Mouse (Mus musculus): Measurements from ENCODE around the gene Gm20716. TPM values are rescaled to one million over a fixed set of nuclear protein-coding genes. Genes with fewer than 3 reads are reported as not detected.

The Gm20716 gene
- 15.5 and 30.9 TPM in 2 replicates for total RNA-seq (2015; ENCODE audit: low replicate concordance)
- 29.1 and 31.1 TPM in 2 replicates for total RNA-seq (2017; ENCODE audit: low replicate concordance)

DNA sequence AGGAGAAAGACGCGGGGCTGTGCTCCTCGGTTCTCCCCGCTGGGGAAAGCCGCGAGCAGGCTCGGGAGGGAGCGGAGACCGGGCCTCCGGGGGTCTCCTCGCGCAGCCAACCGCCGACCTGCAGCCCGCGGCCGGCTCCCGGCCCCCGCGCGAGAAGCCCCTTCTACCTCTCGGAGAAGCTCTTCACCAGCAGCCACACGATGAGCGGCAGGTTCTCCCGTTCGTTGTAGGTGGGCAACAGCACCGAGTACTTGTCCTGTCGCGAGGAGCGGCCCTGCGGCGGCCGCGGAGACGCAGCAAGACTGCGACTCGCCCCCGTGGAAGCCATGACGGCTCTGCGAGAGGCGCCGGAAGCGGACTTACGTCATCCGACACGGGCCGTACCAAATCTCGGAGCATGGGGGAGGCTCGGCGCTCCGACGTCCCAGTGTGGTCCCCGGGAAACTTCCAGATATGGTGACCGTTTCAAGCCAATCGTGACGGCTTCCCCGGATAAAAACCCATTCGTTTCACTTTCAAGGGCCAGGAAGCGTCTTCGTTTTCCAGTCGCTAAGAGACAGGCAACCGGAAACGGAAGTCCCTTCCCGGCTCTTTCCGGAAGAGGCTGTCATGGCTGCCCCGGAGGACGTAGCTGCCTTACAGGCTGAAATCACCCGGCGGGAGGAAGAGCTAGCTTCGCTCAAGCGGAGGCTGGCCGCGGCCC, at the start of gene Gm20716, which contains the start of the genes Dpm1 and Mocs3:
TSS of gene Gm20716 (minus strand) at position 339 of the 703 bp plus-strand sequence.
TSS of gene Dpm1 (minus strand) at position 566 of the 703 bp plus-strand sequence.
TSS of gene Mocs3 (plus strand) at position 597 of the 703 bp plus-strand sequence.
- ATAC-seq (replicated peaks; ENCODE audit: low FRiP score, poor library complexity, severe bottlenecking), result peak; percentile 92

DNA sequence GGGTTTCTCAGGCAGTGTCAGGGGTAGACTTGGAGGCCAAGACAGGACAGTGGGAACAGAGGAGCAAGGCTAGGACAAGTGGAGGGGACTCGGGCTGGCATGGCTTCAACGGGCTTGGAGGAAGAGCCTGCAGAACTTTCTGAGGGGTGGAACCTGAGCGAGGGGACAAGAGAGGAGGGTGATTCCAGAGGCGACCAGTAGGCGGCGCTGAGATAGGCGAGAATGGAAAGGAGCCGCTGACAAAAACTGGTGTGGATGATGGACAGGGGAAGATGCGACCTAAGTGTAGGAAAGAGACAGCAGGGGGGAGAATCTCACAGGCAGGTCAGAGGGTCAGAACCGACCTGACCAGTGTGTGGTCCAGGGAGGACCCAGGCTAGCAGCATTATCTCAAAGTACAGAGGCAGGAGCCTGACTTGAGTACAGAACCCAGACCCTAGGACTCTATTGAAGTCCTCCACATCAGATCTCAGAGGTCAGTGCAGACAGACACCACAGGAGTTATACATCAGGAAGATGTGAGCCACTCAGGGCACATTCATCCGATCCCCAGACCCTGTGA, 44.3 kb upstream of the Gm20716 start:
- ATAC-seq (replicated peaks; ENCODE audit: low FRiP score, poor library complexity, severe bottlenecking), result 0 out of 2 replicates have a peak, but pooled peaks have one; percentile 59

DNA sequence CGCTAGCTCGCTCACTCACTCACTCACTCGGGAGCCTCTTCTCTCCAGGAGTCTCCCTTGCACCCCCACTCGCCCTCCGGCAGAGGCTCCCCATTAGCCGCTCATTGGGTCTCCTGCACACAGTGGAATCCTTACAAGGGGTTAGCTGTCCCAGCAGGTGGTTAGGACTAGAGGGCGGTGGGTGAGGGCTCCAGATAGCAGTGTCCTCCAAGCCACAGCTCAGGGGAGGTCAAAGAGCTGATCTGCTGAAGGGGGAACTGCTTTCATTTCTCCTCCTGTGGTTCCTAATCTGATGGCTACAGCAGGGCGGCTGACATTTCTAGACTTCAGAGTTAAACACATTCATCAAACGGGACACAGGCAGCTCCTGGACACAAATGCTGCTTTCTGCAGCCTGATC, 43.2 kb upstream of the Gm20716 start:
- no peak for ATAC-seq (replicated peaks; ENCODE audit: low FRiP score, poor library complexity, severe bottlenecking)

DNA sequence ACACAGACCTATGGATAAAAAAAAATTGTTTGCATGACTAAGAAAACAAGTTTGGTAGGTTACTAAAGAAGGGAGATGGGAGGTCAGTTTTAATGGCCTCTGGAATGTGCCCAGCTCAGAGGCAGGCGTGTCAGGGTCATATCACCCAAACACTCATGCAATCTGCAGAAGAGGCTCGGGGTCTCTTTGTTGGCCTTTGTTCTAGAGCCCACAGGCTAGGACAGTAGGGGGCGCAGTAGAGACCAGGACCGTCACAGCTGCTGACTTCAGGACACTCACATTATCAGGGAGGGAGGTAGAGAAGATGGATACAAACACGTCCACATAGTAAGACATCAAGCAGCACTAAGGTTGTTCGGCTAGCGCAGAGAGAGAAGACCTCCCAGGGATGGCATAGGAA, 37.9 kb upstream of the Gm20716 start:
- no peak for ATAC-seq (replicated peaks; ENCODE audit: low FRiP score, poor library complexity, severe bottlenecking)

DNA sequence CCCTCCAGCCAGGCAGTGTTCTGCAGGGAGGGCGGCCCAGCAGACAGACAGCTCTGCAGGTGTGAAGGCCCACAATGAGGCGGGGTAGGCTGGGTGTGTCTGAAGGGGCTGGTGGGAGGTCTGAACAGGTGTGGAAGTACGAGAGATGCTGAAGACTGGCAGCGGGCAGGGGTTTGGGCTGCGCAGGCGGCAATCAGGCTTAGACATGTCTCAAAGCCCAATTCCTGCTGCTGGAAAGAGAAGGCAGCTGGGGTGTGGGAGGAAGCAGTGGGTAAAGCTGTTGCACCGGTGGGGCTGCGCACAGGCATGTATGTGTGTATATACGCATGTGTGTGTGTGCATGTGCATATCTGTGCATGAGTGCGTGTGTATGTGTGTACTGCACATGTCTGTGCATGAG, 30.7 kb upstream of the Gm20716 start:
- ATAC-seq (replicated peaks; ENCODE audit: low FRiP score, poor library complexity, severe bottlenecking), result no peak

DNA sequence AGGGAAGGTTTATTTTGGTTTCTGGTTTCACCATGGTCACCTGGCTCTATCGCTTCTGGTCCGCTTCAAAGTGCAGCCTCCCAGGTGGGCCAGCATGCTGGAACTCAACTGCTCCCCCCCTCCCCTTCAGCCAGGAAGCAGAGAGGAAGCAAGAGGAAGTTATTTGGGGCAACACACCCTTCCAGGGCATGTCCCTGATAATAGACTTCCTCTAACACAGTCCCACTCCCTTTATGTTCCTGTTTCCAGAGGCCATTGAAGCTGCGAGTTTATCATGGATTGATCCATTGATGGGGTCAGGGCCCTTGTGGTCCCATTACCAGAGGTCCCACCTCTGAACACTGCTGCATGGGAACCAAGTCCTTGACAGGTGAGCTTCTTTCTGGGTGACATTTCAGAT, 30.0 kb upstream of the Gm20716 start:
- no peak for ATAC-seq (replicated peaks; ENCODE audit: low FRiP score, poor library complexity, severe bottlenecking)

DNA sequence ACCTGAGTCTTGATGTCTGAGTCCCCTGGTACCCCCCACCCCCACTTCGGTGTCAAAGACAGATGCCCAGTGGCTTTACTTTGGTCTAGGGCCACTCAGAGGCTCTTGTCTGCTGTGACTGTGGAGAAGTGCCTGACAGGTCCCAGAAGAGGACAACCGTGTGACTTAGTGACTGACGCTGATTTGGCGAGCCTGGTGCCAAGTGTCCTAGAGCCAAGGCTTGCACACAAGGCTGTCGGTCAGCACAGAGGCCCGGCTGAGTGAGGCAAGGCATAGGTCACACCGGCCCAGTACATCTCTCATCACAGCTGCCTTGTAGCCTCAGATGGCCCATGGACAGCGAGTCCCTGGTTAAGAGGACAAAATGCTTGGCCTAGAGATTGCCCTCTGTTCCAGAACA, 28.9 kb upstream of the Gm20716 start:
- no peak for ATAC-seq (replicated peaks; ENCODE audit: low FRiP score, poor library complexity, severe bottlenecking)

DNA sequence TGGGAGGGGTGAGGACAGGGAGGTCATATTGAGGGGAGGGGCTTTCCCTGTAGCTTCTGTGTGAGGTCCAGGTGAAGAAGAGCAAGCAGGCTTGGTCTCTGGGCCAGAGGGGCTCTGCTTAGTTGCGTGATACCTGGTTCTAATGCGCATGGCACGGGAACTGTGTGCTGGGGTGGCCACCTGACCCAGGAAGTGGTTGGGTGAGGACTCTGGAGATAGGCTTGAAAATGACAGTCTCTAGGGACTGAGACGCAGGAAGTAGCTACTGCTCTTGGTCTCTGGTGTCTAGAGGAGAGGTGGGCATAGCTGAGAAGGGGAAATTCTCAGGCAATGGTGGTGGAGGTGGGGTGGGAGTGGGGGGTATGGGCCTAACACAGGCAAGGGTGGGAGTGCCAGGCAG, 27.0 kb upstream of the Gm20716 start:
- ATAC-seq (replicated peaks; ENCODE audit: low FRiP score, poor library complexity, severe bottlenecking), result no peak

DNA sequence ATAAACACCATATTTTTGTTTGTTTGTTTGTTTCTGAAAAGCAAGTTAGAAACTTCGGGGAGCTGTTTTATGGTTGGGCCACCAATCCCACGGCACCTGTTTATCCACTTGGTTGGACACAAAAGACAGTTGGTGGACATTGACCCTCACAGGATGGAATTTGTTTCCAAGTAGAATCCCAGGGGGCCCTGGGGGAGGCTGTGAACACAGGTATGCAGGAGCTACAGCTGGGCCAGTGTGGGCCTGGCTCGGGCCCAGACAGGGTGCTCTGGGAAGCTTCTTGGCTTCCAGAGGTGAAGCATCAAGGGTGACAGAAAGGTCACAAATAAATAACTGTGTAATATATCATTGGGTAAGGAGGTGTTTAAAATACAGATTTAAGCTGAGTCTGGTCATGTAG, 26.3 kb upstream of the Gm20716 start:
- no peak for ATAC-seq (replicated peaks; ENCODE audit: low FRiP score, poor library complexity, severe bottlenecking)

DNA sequence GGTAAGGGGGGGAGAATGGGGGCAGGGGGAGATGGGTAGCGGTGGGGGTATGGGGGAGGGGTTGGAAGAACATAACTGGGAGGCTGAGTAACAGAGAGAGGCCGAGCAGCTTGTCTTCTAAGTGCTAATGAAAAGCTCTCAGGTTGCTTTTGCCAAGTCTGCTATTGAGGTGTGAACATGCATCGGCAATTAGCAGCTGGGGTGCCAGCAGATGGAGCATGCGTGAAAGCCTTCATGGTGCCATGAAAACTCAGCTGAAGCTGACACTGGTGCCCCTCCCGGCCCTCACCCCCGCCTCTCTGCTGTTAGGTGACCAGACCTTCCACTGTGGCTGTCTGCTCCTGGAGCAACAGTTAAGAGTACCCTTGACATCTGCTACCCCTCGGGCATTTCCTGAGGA, 23.7 kb upstream of the Gm20716 start:
- ATAC-seq (replicated peaks; ENCODE audit: low FRiP score, poor library complexity, severe bottlenecking), result no peak

DNA sequence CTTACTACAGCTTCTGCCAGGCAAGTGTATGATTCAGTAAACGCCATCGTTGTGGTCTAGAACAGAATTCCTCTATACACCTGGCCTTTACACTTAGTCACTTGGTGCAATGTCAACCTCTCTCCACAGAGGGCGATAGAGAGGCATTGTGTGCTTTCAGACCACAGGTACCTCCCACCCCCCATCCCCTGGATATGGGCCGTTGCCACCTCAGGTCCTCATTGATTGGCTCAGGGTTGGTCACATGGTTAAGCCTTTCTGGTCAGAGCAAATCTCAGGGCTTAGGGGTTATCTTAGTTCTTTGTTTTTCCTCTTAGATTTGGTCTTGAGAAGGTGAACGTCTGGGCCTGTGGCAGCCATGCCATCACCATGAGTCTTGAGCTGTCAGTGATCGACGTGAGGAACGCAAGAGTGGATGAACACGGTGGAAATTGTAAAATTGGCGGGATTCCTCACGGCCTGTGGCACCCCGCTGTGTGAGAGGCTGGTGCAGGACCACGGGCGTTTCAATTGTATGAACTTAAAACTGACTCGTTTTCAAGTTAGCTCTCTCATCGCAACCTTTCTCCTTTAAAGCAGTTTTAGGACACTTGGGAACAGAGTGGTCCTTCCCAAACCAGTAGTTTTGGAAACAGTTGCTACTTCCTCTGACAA, 22.6 kb upstream of the Gm20716 start:
- ATAC-seq (replicated peaks; ENCODE audit: low FRiP score, poor library complexity, severe bottlenecking), result no peak

DNA sequence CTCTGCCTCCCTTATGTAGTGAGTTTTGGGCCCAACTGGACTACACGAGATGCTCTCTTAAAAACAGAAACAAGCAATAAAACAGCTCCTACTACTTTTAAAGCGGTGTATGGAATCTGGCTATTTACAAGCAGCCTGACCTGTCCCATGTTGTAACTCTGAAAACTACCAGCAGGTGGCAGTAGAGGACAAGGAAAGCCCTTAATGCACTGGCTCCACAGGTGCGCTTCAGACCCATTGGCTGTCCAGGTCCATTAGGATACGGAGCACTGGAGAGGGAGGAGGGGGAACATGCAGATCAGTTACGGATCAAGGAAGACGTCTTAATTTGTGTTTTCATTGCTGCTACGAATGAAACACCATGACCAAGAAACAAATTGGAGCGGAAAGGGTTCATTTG, 20.1 kb upstream of the Gm20716 start:
- peak; percentile 81 for ATAC-seq (replicated peaks; ENCODE audit: low FRiP score, poor library complexity, severe bottlenecking)

DNA sequence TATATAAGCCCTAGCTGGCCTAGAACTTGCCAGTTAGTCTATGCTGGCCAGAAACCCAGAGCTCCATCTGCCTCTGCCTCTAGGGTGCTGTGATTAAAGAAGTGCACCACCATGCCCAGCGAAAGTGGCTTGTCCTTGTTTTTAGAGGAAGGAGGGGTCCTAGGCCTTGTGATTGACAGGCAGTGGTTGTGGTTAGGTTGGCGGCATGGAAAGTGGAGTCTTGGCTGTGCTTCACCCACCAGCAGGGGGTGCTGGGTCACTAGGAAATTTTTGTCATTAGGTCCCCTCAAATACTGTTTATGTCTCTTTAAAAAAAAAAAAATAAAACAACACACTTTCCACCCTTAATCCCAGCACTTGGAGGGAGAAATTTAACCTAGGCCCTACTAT, 18.7 kb upstream of the Gm20716 start:
- ATAC-seq (replicated peaks; ENCODE audit: low FRiP score, poor library complexity, severe bottlenecking), result no peak

DNA sequence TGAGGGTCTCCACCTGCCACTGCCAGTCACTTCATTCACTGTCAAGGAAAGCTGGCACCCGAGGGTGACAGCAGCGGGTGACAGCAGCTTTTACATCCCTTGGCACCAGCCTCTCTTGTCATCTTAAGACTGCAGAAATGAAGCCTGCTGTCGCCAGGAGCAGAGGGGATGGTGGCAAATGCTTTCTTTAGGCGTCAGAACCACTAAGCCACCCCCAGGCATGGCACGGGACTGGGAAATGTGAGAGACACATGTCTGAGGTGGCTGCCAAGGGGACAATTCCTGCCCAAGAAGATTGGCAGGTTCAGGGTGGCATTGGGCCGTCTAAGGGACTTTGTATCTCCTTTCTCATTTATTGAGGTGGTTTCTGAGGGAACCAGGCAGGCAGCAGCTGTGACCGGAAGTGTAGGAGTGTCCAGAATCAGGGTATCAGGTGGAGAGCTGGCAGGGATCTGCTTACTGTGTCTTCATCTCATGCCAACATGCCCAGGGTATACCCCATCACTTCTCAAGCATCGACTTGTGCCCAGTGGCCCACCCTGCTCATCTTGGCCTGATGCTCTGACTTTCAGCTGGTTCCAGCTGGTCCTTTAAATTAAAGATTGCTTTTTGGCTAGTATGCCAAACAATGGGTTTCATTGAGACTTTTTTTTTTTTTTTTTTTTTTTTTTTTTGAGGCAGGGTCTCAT, 18.1 kb upstream of the Gm20716 start:
- no peak for ATAC-seq (replicated peaks; ENCODE audit: low FRiP score, poor library complexity, severe bottlenecking)

DNA sequence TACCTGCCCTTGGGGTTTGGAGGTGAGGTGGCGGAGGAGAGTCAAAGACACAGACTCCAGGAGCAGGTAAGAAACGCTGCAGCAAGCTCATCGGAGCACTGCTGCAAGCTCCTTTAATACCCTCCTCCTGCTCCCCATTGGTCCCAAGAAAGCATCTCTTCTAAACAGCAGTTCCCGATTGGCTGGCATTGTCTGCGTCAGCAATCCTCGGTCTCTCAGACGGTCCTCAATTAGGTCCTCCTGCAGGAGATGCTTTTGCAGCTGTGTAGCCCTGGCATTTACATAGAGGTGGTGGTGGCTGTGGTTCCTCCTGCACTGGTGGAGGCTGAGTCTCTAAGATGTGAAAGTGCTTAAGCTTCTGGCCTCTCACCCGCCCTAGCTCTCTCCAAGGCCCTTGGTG, 15.4 kb upstream of the Gm20716 start:
- no peak for ATAC-seq (replicated peaks; ENCODE audit: low FRiP score, poor library complexity, severe bottlenecking)

DNA sequence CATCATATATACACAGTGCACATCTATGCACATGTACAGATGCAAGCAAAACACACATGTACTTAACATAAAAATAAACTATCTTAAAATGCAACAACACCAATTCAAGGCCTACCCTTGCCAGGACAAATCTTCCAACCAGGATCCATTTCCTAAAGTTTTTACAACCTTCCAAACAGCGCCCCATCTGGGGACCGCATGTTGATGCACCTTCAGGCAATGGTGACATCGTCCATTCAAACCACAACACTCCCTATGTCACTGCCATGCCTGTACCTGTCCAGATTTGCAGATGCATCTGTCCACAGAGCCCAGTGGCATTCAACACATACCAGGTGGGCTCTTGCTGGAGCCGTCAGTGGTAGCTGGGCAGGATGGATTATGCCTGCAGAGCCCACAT, 13.1 kb upstream of the Gm20716 start:
- no peak for ATAC-seq (replicated peaks; ENCODE audit: low FRiP score, poor library complexity, severe bottlenecking)

DNA sequence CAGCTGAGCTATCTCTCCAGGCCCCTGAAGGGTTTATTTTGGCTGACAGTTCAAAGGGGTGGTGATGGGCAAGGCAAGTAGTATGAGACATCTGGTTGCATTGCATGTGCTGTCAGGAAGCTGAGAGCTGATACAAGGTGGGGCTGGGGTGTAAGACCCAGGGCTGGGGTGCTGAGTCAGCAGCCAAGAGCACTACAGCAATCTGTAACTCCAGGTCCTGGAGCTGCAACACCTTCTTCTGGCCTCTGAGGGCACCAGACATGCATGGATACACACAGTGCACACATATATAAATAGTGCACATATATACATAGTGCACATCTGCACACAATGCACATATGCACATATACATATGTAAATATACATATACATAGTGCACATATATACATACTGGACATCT, 12.7 kb upstream of the Gm20716 start:
- no peak for ATAC-seq (replicated peaks; ENCODE audit: low FRiP score, poor library complexity, severe bottlenecking)

DNA sequence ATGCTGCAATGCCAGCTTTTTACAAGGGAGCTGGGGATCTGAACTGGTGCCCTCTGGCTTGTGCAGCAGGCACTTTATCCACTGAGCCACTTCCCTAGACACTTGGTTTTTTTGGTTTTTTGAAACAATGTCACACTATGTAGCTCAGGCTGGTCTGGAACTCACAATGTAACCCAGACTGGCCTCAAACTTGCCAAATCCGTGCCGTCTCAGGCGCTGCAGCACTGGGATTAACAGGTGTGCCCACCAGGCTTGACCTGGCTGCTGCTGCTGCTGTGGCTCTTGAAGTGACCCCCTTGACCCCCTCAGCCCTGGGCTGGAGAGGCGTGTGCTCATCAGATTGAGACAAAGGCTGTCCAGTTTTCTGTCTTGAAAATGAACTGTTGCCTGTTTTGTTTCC, 8.2 kb upstream of the Gm20716 start:
- ATAC-seq (replicated peaks; ENCODE audit: low FRiP score, poor library complexity, severe bottlenecking), result no peak

DNA sequence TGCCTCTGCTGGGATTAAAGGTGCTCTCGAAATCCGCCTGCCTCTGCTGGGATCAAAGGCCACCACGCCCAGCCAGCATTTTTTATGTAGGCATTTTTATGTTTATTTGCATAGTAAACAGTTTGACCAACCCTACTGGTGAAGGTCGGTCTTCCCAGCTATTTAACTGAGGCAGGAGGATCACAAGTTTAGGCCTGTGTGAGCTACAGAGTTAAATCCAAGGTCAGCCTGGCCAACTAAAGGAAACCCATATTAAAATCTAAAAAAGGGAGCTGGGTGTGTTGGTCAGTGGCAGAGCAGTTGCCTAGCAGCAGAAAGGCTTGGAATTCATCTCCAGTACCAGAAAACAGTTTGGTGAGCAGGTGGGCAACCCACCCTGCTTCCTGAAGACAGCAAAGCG, 3.1 kb upstream of the Gm20716 start:
- ATAC-seq (replicated peaks; ENCODE audit: low FRiP score, poor library complexity, severe bottlenecking), result no peak

DNA sequence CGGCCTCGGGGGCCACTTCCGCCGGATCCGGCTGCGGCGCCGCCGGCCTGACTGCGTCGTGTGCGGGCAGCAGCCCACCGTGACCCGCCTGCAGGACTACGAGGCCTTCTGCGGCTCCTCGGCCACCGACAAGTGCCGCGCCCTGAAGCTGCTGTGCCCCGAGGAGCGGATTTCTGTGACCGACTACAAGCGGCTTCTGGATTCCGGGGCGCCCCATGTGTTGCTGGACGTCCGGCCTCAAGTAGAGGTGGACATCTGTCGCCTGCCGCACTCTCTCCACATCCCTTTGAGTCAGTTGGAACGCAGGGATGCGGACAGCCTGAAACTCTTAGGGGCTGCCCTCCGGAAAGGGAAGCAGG, 1.3 kb upstream of the Gm20716 start:
- no peak for ATAC-seq (replicated peaks; ENCODE audit: low FRiP score, poor library complexity, severe bottlenecking)
